Mouse (Mus musculus) megakaryocyte, embryonic 14.5 days (primary cell): ENCODE measurements around the gene Fbxl20.

ENCODE experiments used
- FLI1 ChIP-seq: IDR thresholded peaks from 2 replicates; pipeline ENCODE4 v1.6.1; 2012; ENCODE audit warnings: low read length, inconsistent platforms, mixed read lengths
- GATA1 ChIP-seq: IDR thresholded peaks from 3 replicates; pipeline ENCODE4 v1.6.1; 2012; ENCODE audit warnings: mixed read lengths, low read length, inconsistent platforms, borderline replicate concordance

- TF ChIP-seq GATA1 (no peak), FLI1 (no peak)
Measured at GRCm38 (mm10) chr11:98187640-98188395, 37.6 kb upstream of the Fbxl20 start.
